Mouse (Mus musculus): ENCODE measurements around the gene BC004004.
"Not testable (repeated sequence)": the region's sequence is repeated elsewhere in the genome, so short reads cannot be mapped to it uniquely, and the experiment has no call there.

Gene BC004004

DNA sequence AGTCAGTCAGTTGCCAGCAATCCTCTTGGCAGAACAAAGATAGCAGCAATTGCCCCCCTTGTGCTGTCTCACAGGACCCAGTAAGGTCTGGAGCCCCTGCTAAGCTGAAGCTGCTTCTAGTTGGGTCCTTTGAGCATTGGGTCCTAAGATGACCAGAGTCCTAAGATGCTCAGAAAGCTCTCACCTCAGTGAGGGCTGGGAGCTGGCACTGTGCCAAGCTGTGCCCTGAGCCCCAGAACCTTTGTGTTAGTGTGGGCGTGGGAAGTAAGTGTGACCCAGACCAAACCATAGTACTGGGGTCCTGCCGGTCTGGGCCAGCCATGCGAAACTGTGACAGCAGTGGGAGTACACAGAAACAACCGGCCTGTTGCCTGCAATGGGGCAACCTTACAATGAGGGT is 30.7 kb downstream of the BC004004 start:
- no peak for DNase-seq (ENCODE audit: low read depth)

DNA sequence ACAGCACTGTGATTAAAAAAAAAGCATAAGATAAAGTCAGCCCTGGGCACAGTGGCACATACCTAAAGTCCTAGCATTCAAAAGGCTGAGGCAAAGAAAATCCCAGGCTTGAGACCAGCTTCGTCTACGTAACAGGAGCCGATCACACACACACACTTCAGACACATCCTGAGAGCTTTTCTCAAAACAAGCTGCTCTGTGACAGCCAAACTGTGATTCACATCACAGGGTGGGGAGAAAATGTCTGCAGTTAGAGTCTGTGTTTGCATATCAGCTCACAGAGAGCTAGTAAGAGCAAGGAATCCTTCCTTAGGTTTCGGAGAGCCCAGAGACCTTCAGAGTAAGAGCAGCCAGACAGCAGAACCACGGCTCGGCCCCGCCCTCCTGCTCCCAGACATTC is 32.3 kb downstream of the BC004004 start:
- DNase-seq (ENCODE audit: low read depth) = no peak

DNA sequence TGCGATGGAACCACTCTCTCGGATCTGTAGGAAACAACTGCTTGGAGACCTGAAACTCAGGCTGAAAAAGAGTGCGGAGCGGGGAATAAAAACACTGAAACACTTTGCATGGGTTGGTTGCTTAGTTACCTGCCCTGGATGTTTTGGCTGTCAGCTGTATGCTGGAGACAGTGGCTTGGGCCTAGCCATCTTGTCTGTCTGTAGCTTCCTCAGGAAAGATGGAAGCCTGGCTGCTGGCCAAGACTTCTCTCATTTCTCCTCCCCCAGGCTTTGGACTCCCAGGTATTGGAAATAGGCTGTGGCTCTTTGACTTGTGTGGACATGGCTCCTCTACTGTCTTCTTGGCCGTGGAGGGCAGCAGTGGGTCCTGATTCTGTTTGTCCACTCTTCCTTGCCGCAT is 32.8 kb downstream of the BC004004 start:
- DNase-seq (ENCODE audit: low read depth) = no peak

DNA sequence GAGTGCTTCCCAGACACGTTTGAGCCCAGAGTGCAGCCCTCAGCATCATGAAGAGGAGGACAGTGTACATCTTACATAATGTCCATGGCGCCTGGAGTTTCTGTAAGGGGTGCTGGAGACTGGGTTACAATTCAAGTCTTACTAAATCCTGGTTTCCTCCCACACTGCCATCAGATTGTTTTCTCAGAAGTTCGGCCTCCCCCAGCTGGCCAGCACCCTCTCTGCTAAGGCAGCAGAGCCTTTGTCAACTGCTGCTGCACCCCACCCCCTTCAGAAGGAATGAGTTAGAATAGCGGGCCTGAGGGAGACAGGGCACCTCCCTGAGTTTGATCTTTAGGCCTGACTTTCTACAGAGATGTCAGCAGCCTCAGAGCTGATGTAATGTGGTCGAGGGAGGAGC is 33.6 kb downstream of the BC004004 start:
- DNase-seq (ENCODE audit: low read depth) = no peak

DNA sequence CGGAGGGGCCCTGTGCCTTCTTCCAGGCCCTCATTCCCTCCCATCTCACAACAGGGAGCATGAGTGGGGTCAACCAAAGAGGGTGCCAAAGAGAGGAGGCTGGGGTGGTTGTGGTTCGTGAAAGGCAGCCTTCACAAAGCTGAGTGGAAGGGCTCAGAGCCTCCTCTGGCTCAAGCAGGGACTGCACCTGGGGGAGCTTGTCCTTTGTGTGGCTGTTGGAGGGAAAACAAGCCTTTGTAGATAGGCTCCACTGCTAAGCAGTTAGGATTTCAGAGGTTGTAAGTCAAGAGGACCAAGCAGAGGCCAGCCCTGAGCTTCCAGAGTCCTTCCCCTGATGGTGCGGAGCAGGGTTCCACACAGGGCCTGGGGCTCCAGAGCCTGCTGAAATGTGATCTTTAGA is 34.5 kb downstream of the BC004004 start:
- peak; percentile 72 for DNase-seq (ENCODE audit: low read depth)

DNA sequence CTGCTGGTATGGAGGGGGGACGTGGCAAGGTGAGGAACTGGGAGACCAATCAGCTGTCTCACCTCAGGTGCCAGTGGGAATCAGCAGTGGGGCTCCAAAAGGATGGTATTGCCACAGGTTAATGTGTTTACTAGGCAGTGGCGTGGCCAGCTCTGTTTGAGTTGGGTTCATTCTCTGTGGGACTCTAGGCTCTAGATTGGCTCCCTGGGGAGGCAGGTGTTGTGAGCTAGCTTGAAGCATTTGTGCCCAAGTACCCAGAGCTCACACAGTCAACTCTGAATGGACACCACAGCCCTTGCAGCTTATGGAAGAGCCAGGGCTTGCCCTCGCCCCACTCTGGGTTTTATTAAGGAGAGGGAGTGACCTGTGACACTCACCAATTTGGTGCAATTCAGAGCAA is 35.3 kb downstream of the BC004004 start:
- DNase-seq (ENCODE audit: low read depth) = no peak

DNA sequence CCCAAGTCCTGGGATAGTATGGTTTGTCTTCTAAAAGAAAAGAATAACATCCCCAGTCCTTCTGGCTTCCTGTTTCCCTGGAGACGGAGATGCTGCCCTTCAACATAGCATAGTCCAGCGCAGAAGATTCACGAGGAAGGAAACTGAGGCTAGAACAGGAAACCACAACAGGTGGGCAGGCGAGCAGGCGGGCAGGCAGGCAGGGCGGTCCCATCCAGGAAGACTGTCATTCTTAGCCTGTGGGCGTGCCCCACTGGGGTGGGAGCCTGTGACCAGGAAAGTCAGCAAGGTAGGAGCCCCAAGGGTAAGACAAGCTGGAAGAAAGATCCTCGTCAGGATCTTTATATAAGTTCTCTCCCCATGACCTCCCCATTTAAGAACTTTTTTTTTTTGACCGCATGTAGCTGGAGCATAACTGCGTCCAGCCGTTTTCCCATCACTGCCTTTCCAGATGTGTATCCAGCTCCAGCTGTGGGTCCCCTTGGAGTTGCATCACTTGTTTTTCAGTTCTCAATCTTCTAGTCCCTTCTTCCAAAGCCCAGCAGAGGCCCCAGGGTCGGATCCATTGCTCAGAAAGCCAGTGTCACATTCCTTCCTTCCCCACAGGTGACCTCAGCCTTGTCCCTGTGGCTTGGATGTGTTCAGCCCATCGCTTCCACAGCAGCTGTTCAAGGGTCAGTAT is 35.9 kb downstream of the BC004004 start:
- peak; percentile 75 for DNase-seq (ENCODE audit: low read depth)

DNA sequence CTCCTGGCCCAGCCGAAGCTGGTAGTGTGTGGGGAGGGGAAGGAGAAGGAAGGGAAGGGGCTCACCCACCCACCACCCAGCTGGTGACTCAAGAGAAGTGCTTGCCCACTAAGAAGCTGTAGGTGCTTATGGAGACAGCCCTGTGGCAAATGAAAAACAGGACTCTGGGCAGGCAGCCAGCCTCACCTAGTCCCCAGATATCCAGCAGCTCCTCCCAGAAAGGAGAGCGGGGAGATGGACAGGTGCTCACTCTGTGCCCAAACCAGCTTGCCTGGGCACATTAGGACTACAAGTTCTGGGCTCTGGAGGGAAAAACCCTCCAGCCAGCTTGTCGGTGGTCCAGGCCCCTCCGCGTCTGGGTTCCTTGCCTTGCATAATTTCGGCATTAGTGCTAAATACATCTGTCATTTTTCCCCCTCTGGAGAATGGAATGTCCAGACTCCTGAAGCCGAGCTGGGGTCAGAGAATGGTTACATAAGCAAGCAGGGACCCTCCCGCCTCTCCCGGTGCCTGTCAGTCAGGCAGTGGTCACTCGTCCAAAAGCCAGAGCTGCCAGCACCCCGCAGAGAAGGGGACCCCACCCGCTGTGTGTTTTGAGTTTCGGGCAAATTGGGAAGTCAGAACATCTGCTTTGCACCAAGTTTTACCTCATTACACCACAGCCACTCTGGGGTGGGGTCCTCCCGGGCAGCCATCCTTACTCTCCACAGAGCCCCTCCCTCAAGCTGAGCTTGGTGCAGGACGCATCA is 36.6 kb downstream of the BC004004 start:
- DNase-seq (ENCODE audit: low read depth) = no peak

DNA sequence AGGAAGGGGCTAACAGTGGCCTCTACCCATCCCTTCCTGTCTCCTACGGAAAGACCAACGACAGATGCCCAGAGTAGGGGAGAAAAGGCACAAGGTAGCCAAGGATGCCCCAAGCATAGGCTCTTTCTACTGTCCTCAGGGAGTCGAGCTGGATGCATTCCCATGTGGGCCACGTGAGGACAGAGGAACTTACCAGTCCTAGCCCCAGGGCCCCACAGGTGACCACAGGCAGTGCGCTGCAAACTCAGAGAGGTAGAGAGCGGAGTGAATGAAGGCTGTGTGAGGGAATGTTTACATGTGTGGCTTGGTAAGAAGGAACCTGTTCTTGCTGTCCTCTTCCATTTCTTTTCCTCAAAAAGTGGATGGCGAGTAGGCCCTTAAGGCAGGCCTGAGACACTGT is 37.3 kb downstream of the BC004004 start:
- peak; percentile 34 for DNase-seq (ENCODE audit: low read depth)

DNA sequence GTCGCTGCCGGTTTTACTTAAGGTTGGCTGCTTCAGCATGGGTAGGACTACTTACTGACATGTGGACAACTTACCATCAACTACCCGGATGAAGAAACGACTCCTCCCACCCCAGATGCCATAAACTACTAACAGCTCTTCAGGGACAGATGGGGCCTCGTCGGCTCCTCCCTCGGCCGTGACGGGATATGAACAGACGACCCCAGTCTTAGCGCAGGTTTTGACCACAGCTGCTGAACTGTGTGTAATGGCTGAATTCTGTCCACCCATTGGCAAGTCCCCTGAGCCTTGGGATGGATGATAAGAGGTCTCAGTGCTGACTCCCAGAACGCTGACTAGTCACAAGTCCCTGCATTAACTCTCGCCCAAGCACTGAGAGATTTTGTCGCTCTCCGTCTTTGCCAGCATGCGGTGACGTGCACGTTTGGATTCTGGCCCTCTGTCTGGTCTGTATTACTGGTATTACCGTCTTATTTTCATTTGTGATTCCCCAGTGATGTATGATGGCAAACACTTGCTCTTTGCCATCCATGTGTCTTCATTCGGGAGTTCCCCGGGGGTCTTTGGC is 41.6 kb downstream of the BC004004 start:
- no peak for DNase-seq (ENCODE audit: low read depth)

DNA sequence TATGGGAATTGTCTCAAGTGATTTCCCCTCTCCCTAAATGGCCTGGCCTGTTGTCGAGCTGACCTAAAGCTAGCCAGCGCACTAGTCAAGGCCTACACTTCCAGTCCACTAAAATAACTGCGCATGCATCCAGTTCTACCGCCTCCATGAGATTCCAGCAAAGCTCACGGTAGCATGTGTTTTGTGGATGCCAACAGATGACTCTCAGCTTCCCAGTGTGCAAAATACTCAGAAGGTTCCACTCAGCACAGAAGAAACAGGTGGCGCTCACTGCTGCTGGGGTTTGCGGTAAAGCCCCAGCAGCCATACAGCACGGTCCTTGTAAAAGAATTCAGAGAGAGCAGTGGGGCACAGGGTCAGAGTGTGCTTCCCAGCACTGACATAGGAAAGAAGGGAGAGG is 43.0 kb downstream of the BC004004 start:
- DNase-seq (ENCODE audit: low read depth) = no peak

DNA sequence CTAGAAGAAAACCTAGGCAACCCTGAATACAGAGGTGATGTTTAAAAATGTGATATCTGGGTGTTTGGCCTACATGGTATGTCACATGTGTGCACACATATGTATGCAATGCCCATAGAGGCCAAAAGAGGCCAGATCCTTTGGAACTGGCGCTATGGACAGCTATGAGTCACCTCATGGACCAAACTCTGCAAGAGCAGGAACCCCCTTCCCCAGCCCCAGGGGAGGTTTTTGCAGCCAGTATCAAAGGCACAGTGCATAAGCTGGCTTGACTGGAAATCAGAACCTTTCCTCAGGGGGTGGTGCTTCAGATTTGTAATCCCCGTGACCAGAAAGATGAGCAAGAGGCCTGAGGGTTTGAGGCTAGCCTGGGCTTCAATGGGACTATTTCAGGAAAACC is 43.5 kb downstream of the BC004004 start:
- no peak for DNase-seq (ENCODE audit: low read depth)

DNA sequence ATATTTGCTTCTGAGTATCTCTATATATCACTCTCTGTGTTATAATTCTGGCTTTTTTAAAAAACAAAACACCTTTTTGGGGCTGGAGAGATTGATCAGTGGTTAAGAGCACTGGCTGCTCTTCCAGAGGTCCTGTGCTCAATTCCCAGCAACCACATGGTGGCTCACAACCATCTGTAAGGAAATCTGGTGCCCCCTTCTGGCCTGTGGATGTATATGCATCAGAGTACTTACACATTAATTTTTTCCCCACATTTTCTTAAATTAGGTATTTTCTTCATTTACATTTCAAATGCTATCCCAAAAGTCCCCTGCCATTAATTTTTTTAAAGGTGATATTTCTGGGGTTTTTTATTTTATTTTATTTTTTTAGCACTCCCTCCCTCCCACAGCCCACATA is 44.7 kb downstream of the BC004004 start:
- DNase-seq (ENCODE audit: low read depth) = peak; percentile 68

DNA sequence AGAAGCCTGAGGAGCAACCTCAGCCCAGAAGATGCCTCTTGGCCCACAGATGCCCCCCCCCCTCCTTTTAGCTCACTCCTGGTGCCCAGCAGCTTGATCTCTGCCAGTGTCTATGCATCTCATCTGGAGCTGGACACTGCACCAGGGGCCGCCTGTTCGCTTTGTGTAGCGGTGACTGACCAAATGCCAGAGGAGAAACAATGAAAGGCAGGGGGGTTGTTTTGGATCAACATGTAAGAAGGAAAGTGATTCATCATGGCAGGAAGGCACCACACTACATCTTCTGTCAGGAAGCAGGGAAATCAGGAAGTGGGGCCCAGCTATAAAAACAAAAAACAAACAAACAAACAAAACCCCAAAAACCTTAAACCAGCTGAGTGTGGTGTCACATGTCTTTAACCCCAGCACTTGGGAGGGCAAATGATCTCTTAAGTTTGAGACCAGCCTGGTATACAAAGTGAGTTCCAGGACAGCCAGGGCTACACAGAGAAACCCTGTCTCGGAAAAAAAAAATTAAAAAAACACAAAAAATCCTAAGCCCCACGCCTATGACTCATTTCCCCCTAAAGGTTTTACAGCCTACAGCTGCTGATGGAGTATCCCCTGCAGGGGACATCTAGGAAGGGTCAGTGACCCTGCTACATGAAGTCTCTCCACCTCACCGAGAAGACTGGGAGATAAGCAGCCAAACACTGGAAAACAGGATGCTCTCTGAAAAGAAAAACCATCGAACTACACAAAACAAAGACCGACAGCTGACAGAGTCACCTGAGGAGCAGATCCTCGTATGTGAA is 47.3 kb downstream of the BC004004 start:
- DNase-seq (ENCODE audit: low read depth) = no peak

DNA sequence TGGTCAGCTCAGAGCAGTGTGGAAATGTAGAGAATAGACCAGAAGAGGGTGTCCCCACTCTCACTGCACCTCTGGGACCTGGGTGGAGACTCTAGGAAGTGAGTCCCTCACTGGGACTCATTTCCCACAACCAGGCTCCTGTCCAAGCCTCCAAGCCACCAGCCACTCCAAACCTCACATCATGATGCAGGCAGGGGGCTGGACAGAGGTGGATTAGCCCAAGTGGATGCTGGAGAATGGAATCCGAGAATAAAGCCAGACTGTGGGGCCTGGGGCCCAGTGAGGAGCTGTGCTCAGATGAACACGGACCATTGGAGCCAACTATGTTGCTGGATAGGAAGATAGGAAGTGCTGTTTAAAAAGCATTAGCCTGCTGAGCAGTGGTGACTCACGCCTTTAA is 48.3 kb downstream of the BC004004 start:
- DNase-seq (ENCODE audit: low read depth) = no peak

DNA sequence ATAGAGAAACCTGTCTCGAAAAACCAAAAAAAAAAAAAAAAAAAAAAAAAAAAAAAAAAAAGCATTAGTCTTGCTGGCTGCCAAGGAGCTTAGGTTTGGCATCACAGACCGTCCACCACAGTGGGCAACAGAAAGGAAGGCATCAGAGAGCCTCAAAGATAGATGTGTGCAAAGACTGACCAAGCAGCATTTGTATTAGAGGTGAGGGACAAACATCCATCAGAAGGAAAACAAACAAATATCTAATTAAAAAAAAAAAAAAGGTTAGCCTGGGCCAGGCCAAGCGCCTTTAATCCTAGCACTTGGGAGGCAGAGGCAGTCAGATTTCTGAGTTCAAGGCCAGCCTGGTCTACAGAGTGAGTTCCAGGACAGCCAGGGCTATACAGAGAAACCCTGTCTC is 48.8 kb downstream of the BC004004 start, which contains the start of gene Pi16:
Gene Pi16 (plus strand): TSS at position 301 of the 400 bp plus-strand sequence.
- DNase-seq (ENCODE audit: low read depth) = not testable (repeated sequence)

DNA sequence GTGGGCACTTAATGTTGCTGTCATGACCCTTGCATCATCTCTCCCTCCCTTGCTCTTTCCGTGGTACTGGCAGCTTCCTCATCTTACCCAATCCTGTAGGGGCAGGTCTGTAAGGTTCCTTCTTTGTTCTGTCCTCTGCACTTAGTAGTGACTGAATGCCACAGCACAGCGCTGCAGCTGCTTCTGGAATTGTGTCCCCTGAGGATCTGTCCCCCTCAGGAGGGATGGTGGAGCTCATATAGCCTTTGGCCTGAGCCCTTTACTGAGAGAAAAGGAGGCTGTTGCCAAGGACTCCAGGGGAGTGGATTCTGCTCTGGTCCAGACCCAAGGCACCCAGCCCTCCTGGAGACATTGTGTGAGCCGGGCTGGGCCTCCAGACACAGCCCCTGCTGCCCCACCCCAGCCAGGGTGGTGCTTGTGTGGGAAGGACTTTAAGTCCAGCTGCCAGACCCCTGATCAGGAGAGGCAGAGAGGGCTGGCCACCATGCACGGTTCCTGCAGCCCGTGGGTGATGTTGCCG is 50.2 kb downstream of the BC004004 start:
- no peak for DNase-seq (ENCODE audit: low read depth)

DNA sequence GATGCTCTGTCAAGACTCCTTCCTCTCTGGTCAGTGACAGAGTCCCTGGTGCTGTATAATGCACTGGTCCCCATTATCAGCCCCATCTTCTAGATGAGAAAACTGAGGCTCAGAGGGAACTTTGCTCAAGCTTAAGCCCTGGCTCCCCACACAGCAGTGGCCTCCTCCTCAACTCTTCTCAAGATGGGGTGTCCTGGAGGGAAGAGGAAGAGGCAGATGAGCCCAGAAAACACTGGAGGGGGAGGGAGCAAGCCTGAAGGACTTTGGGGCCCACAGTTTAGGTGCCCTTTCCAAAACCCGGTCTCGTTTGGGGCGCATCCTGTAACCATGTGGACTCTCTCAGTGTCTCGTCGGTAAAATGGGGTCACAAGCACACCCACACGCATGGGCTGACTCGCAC is 50.9 kb downstream of the BC004004 start:
- no peak for DNase-seq (ENCODE audit: low read depth)

DNA sequence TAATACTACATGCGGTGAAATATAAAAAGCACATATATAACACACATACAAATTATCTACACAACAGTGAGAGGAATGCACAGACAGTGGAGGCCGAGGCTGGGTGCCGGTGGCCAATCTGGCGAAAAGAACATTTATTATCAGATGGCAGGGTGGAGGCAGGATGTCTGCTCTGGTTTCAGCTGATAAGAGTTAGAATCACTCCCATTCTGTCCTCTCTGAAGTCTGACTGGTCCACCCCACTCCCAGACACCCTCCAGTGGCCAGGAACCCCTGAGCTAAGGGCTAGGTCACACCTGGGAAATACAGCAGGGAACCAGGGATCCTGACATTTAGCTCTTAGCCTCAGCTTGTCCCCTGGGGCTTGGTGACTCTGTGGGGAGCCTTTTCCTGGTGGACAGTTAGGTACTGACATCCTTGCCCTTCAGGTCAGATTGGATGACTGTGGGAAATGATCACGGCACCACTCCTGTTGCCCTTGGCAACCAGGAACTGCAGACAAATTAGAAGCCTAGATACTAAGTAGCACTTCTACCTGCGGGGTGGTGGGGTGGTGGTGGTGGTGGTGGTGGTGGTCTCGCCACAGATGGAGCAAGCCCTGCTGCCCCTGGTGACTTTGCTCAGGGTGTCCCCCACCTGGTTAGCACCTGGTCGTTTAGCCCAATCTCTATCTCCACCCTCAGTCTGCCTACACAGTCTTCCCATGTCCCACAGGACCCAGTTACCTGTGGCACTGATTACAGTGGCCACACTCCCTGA is 51.5 kb downstream of the BC004004 start:
- no peak for DNase-seq (ENCODE audit: low read depth)

DNA sequence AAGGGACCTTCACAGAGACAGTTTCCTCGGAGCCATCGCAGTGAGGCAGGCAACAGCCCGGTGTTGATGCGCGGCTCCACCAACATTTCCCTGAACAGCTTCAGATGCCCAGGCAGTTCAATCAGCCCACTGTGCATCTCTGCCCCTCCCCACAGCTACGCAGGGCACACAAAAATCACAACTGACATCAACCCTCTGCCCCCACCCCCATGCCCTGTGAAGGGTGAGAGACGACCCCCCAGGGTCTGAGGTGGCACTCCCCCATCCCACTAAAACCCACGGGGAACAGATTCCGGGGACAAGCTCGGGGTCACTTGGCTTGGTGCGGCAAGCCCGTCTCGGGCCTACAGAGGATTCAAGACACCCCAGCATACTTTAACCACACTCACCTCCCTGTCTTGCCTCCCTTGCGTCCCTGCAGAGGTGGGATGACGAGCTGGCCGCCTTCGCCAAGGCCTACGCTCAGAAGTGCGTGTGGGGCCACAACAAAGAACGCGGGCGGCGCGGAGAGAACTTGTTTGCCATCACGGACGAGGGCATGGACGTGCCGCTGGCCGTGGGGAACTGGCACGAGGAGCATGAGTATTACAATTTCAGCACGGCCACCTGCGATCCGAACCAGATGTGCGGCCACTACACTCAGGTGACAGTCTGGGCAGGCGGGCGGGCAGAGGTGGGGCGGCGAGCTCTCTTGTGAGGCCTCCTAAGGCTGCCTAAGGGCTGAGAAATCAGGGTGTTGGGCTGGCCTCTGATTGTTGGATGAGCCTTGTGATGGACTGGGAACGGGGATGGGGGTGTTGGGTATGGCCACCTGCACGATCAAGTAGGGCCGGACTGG is 53.4 kb downstream of the BC004004 start:
- DNase-seq (ENCODE audit: low read depth) = no peak

DNA sequence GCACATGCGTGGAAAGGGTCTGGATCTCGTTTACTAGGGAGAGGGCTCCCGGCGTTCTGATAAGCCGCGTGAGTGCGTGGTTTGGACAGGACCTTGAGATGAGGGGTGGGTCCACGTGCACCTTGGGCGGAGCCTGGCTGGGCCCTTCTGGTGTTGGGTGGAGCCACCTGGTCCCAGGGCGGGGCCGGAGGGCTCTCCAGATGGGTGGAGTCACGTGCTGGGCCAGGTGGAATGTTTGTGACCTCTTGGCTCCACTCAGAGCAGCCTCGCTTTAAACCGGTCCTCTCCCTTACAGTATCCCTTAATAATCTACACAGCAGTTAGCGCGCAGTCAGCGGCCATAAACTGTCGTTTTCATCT is 54.0 kb downstream of the BC004004 start:
- no peak for DNase-seq (ENCODE audit: low read depth)
